Mouse (Mus musculus): ENCODE measurements at regions not wholly inside any gene's neighbourhood (a gene's known extent, or its start where the extent isn't known, plus 50 kb on each side); places are given as distances from the start of the nearest gene placed in this dataset.

GRCm38 (mm10) chr8:57230594-57230993 is 90.2 kb upstream of the Hand2 start:
- no peak overlapping the region for H3K4me3 ChIP-seq (replicated peaks in 1 of 3; ENCODE audit: low read depth in 2 of 3, low read length in 2 of 3, poor library complexity in 1 of 3)
- in situ Hi-C loops (cut with MboI; ENCODE audit: low pct_ligation_motif_present, low pct_unique_long_range_greater_than_20kb, low sequenced_read_pairs) (no loop called here), dilution Hi-C loops (cut with MboI; ENCODE audit: extremely low pct_ligation_motif_present, extremely low pct_unique_long_range_greater_than_20kb, low sequenced_read_pairs) (no loop called here)
- no peaks in the 10 kb centered on the region for H3K9me3 ChIP-seq (replicated peaks; ENCODE audit: low read length)
- no peak overlapping the region for H3K9ac ChIP-seq (ENCODE audit: insufficient read depth, low read depth)
- H3K4me1 ChIP-seq (ENCODE audit: control insufficient read depth in 1 of 2, insufficient read depth in 2 of 2): no peaks in the 10 kb centered on the region
- TF ChIP-seq KAT2A (IDR thresholded peaks at IDR 0.05; ENCODE audit: insufficient replicate concordance, low read length) (no peak), JUND (conservative IDR thresholded peaks at IDR 0.05; ENCODE audit: low read depth, low read length) (no peak), ETS1 (conservative IDR thresholded peaks at IDR 0.05; ENCODE audit: low read depth, low read length) (no peak), MAZ (IDR thresholded peaks at IDR 0.05; ENCODE audit: low read depth, low read length) (no peak), NRF1 (IDR thresholded peaks at IDR 0.05; ENCODE audit: low read depth, low read length) (no peak), EP300 (IDR thresholded peaks at IDR 0.05; ENCODE audit: low read length) (no peak), ZNF384 (IDR thresholded peaks at IDR 0.05; ENCODE audit: low read depth, low read length) (no peak), MXI1 (IDR thresholded peaks at IDR 0.05; ENCODE audit: low read depth, low read length) (no peak), POLR2AphosphoS2 (IDR thresholded peaks at IDR 0.05; ENCODE audit: low read depth, low read length) (no peak)
- no peak for DNase-seq (ENCODE audit: extremely low read depth)
- H3K27me3 ChIP-seq (replicated peaks): no peaks in the 10 kb centered on the region
- no peaks in the 10 kb centered on the region for H3K79me2 ChIP-seq (replicated peaks; ENCODE audit: control insufficient read depth, extremely low read depth, insufficient read depth, poor library complexity, severe bottlenecking)
- no peaks in the 10 kb centered on the region for H3K36me3 ChIP-seq (replicated peaks in 1 of 2; ENCODE audit: control insufficient read depth in 1 of 2, insufficient read depth in 1 of 2, low read length in 1 of 2)
- H3K4me2 ChIP-seq (ENCODE audit: insufficient read depth, low read depth, poor library complexity, severe bottlenecking): no peak overlapping the region
- H3K27ac ChIP-seq (ENCODE audit: insufficient read depth, low read depth): no peak overlapping the region

DNA sequence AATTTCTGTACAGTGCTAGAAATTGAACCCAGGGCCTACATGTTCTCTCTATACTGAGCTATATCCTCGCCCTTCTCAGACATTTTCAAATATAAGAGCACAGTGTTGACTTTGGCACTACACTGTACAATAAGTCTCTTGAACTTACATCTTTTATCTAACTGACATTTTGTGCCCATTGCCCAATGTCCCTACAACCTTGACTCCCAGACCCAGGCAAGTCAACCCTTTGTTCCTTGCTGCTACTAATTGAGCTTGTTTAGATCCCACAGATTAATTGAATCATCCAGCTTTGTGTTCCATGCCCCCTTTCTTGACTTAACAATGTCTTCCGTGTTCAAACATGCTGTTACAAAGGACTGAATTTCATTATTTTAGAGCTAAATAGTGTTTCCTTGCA is 78.5 kb upstream of the Hand2 start:
- Histone ChIP-seq H3K9me3 (replicated peaks; ENCODE audit: low read length) (no peaks in the 10 kb centered on the region), H3K4me2 (ENCODE audit: insufficient read depth, low read depth, poor library complexity, severe bottlenecking) (no peak overlapping the region), H3K27me3 (replicated peaks) (no peaks in the 10 kb centered on the region), H3K4me3 (replicated peaks in 1 of 3; ENCODE audit: low read depth in 2 of 3, low read length in 2 of 3, poor library complexity in 1 of 3) (no peak overlapping the region), H3K79me2 (replicated peaks; ENCODE audit: control insufficient read depth, extremely low read depth, insufficient read depth, poor library complexity, severe bottlenecking) (no peaks in the 10 kb centered on the region), H3K4me1 (ENCODE audit: control insufficient read depth in 1 of 2, insufficient read depth in 2 of 2) (no peaks in the 10 kb centered on the region), H3K27ac (ENCODE audit: insufficient read depth, low read depth) (no peak overlapping the region), H3K36me3 (replicated peaks in 1 of 2; ENCODE audit: control insufficient read depth in 1 of 2, insufficient read depth in 1 of 2, low read length in 1 of 2) (no peaks in the 10 kb centered on the region), H3K9ac (ENCODE audit: insufficient read depth, low read depth) (no peak overlapping the region)
- TF ChIP-seq NELFE (IDR thresholded peaks at IDR 0.05; ENCODE audit: low read depth, low read length): no peak
- TF ChIP-seq JUND (conservative IDR thresholded peaks at IDR 0.05; ENCODE audit: low read depth, low read length): no peak
- TF ChIP-seq RAD21 (IDR thresholded peaks at IDR 0.05; ENCODE audit: low read depth, low read length): no peak
- TF ChIP-seq ZKSCAN1 (IDR thresholded peaks at IDR 0.05; ENCODE audit: borderline replicate concordance, low read depth, low read length): no peak
- TF ChIP-seq GABPA (IDR thresholded peaks at IDR 0.05; ENCODE audit: insufficient replicate concordance, low read depth, low read length): no peak
- TF ChIP-seq ETS1 (conservative IDR thresholded peaks at IDR 0.05; ENCODE audit: low read depth, low read length): no peak
- TF ChIP-seq CHD1 (IDR thresholded peaks at IDR 0.05; ENCODE audit: low read depth, low read length): no peak
- TF ChIP-seq MAFK (IDR thresholded peaks at IDR 0.05; ENCODE audit: insufficient replicate concordance, low read length): no peak
- no peak for TF ChIP-seq MAZ (IDR thresholded peaks at IDR 0.05; ENCODE audit: low read depth, low read length)
- TF ChIP-seq MYC (IDR thresholded peaks at IDR 0.05; ENCODE audit: low read depth, low read length): no peak
- no peak for TF ChIP-seq KAT2A (IDR thresholded peaks at IDR 0.05; ENCODE audit: insufficient replicate concordance, low read length)
- no peak for TF ChIP-seq HCFC1 (IDR thresholded peaks at IDR 0.05; ENCODE audit: low read depth, low read length)
- no peak for TF ChIP-seq USF1 (IDR thresholded peaks at IDR 0.05; ENCODE audit: low read depth, low read length)
- TF ChIP-seq CTCF (conservative IDR thresholded peaks at IDR 0.05 in 1 of 2, IDR thresholded peaks at IDR 0.05 in 1 of 2; ENCODE audit: low read depth in 2 of 2, low read length in 2 of 2): no peak
- no peak for TF ChIP-seq ZMIZ1 (IDR thresholded peaks at IDR 0.05; ENCODE audit: low read depth, low read length)
- no peak for TF ChIP-seq MEF2A (IDR thresholded peaks at IDR 0.05; ENCODE audit: borderline replicate concordance, low read depth, low read length)
- no peak for TF ChIP-seq E2F4 (IDR thresholded peaks at IDR 0.05; ENCODE audit: insufficient replicate concordance, low read depth, low read length)
- no peak for TF ChIP-seq TCF12 (IDR thresholded peaks at IDR 0.05; ENCODE audit: low read depth, low read length)
- no peak for DNase-seq (ENCODE audit: extremely low read depth)
- in situ Hi-C loops (cut with MboI; ENCODE audit: low pct_ligation_motif_present, low pct_unique_long_range_greater_than_20kb, low sequenced_read_pairs): no loop called here
- dilution Hi-C loops (cut with MboI; ENCODE audit: extremely low pct_ligation_motif_present, extremely low pct_unique_long_range_greater_than_20kb, low sequenced_read_pairs): no loop called here
